Mouse (Mus musculus): ENCODE results near the gene Nek7. TPM values are rescaled to one million over a fixed set of nuclear protein-coding genes. Genes with fewer than 3 reads are reported as not detected.
A peak's percentile ranks its signal among the peaks of the same experiment; 100 is the strongest.

The Nek7 gene
- 0.60 and 0.92 TPM in 2 replicates for polyA plus RNA-seq (2012)

- peak within 1 kb of the TSS; percentile 97 for H3K4me3 ChIP-seq (replicated peaks)
- TF ChIP-seq TAL1 (IDR thresholded peaks at IDR 0.05; ENCODE audit: low read length) (no peak), GATA1 (IDR thresholded peaks at IDR 0.05; ENCODE audit: low read length) (no peak)
- no peaks in the 10 kb centered on the region for H3K9me3 ChIP-seq (ENCODE audit: control insufficient read depth, low read length)
- no peaks in the 10 kb centered on the region for H3K27me3 ChIP-seq (ENCODE audit: control insufficient read depth)
- peaks cover under 1% of the 10 kb centered on the region; the same call in 1 of the 2 replicates for H3K36me3 ChIP-seq (ENCODE audit: control insufficient read depth)
- H3K4me1 ChIP-seq (ENCODE audit: control insufficient read depth): peaks cover 26% of the 10 kb centered on the region
Observed at GRCm38 (mm10) chr1:138619996-138620461, at the start of gene Nek7. Gene Nek7 (minus strand): TSS chr1:138620141.

DNA sequence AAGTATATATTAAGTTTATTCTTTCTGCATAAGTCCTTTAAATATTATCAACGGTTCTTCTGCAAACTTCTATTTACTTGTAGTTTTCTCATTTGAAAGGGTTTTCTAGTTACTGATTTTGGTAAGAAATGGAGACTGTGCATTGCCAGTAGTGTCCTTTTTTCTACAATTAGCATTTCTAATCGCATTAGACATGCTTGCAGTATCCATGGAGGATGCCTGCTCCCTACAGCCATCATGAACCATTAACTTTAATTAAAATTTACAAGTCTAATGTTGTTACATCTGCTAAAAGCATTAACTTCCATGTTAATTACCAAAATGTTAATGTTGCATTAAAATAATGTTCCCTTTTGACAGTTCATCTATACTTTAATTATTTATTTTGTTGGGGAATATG, 42.4 kb upstream of the Nek7 start:
- no peaks in the 10 kb centered on the region for H3K36me3 ChIP-seq (ENCODE audit: control insufficient read depth)
- H3K4me1 ChIP-seq (ENCODE audit: control insufficient read depth): no peaks in the 10 kb centered on the region
- H3K27me3 ChIP-seq (ENCODE audit: control insufficient read depth): no peaks in the 10 kb centered on the region
- TF ChIP-seq GATA1 (IDR thresholded peaks at IDR 0.05; ENCODE audit: low read length) (no peak), TAL1 (IDR thresholded peaks at IDR 0.05; ENCODE audit: low read length) (no peak)
- no peak overlapping the region for H3K4me3 ChIP-seq (replicated peaks)
- no peaks in the 10 kb centered on the region for H3K9me3 ChIP-seq (ENCODE audit: control insufficient read depth, low read length)

GRCm38 (mm10) chr1:138654212-138654611, 34.3 kb upstream of the Nek7 start:
- Histone ChIP-seq H3K4me1 (ENCODE audit: control insufficient read depth) (no peaks in the 10 kb centered on the region), H3K9me3 (ENCODE audit: control insufficient read depth, low read length) (peaks cover 3% of the 10 kb centered on the region; the same call in 1 of the 2 replicates), H3K36me3 (ENCODE audit: control insufficient read depth) (no peaks in the 10 kb centered on the region), H3K27me3 (ENCODE audit: control insufficient read depth) (no peaks in the 10 kb centered on the region), H3K4me3 (replicated peaks) (no peak overlapping the region)
- TF ChIP-seq GATA1 (IDR thresholded peaks at IDR 0.05; ENCODE audit: low read length) (no peak), TAL1 (IDR thresholded peaks at IDR 0.05; ENCODE audit: low read length) (no peak)

GRCm38 (mm10) chr1:138644991-138645390, 25.1 kb upstream of the Nek7 start:
- Histone ChIP-seq H3K4me3 (replicated peaks) (no peak overlapping the region), H3K4me1 (ENCODE audit: control insufficient read depth) (no peaks in the 10 kb centered on the region)

GRCm38 (mm10) chr1:138643306-138643830, 23.4 kb upstream of the Nek7 start:
- H3K4me1 ChIP-seq (ENCODE audit: control insufficient read depth): no peaks in the 10 kb centered on the region
- TF ChIP-seq TAL1 (IDR thresholded peaks at IDR 0.05; ENCODE audit: low read length) (no peak), GATA1 (IDR thresholded peaks at IDR 0.05; ENCODE audit: low read length) (no peak)
- no peaks in the 10 kb centered on the region for H3K36me3 ChIP-seq (ENCODE audit: control insufficient read depth)
- H3K27me3 ChIP-seq (ENCODE audit: control insufficient read depth): no peaks in the 10 kb centered on the region
- no peaks in the 10 kb centered on the region for H3K9me3 ChIP-seq (ENCODE audit: control insufficient read depth, low read length)
- no peak overlapping the region for H3K4me3 ChIP-seq (replicated peaks)

More at GRCm38 (mm10) chr1:138644991-138645390, 25.1 kb upstream of the Nek7 start:
- TF ChIP-seq GATA1 (IDR thresholded peaks at IDR 0.05; ENCODE audit: low read length): no peak
- TF ChIP-seq TAL1 (IDR thresholded peaks at IDR 0.05; ENCODE audit: low read length): no peak
- H3K27me3 ChIP-seq (ENCODE audit: control insufficient read depth): no peaks in the 10 kb centered on the region
- H3K36me3 ChIP-seq (ENCODE audit: control insufficient read depth): no peaks in the 10 kb centered on the region
- H3K9me3 ChIP-seq (ENCODE audit: control insufficient read depth, low read length): no peaks in the 10 kb centered on the region

DNA sequence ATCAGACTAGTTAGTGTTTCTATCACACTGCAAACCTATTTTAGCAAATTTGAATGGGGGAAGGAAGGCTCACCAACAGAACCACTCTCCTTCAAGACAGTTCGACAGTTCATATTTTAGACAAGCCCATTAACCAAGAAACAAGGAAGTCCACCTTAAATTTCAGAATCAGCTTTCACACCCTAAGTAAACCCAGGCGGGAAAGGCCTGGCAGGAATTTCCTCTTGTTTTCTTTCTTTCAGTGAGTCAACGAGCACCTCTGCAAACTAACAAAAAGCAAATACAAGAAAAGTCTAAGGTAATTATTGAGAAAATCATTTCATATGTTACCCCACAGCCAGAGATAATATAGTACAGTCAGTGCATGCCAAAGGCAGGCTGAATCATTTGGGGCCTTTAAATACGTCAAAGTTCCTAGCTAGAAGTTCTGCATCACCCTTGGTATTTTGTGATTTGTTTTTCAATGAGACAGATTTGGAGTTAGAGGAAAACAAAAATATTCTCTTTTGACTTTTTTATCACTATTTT, 21.1 kb upstream of the Nek7 start:
- Histone ChIP-seq H3K27me3 (ENCODE audit: control insufficient read depth) (no peaks in the 10 kb centered on the region), H3K4me1 (ENCODE audit: control insufficient read depth) (no peaks in the 10 kb centered on the region), H3K4me3 (replicated peaks) (no peak overlapping the region), H3K9me3 (ENCODE audit: control insufficient read depth, low read length) (no peaks in the 10 kb centered on the region), H3K36me3 (ENCODE audit: control insufficient read depth) (no peaks in the 10 kb centered on the region)
- TF ChIP-seq TAL1 (IDR thresholded peaks at IDR 0.05; ENCODE audit: low read length): no peak
- no peak for TF ChIP-seq GATA1 (IDR thresholded peaks at IDR 0.05; ENCODE audit: low read length)

- Histone ChIP-seq H3K4me1 (ENCODE audit: control insufficient read depth) (no peaks in the 10 kb centered on the region), H3K36me3 (ENCODE audit: control insufficient read depth) (no peaks in the 10 kb centered on the region), H3K27me3 (ENCODE audit: control insufficient read depth) (no peaks in the 10 kb centered on the region), H3K9me3 (ENCODE audit: control insufficient read depth, low read length) (no peaks in the 10 kb centered on the region), H3K4me3 (replicated peaks) (no peak overlapping the region)
- TF ChIP-seq GATA1 (IDR thresholded peaks at IDR 0.05; ENCODE audit: low read length): no peak
- TF ChIP-seq TAL1 (IDR thresholded peaks at IDR 0.05; ENCODE audit: low read length): no peak
Observed at GRCm38 (mm10) chr1:138637850-138638249, 17.9 kb upstream of the Nek7 start.

DNA sequence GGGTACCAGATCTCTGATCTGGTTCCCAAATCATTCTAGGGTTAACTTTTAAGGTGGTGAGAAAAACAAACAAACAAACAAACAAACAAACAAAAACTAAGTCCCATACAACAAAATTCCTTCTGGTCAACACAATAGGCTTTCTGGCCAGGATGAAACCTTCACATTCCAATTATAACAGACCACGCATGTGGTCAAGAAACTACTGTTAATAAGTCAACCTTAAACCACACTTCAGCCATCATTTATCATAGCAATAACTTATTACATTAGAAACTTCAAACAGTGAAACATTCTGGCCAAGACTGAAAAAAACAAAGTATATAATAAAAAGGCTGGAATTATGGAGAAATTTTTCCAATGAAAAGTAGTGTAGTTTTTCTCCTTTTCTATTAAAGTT, 14.6 kb upstream of the Nek7 start:
- Histone ChIP-seq H3K9me3 (ENCODE audit: control insufficient read depth, low read length) (no peaks in the 10 kb centered on the region), H3K27me3 (ENCODE audit: control insufficient read depth) (no peaks in the 10 kb centered on the region), H3K36me3 (ENCODE audit: control insufficient read depth) (no peaks in the 10 kb centered on the region), H3K4me3 (replicated peaks) (no peak overlapping the region), H3K4me1 (ENCODE audit: control insufficient read depth) (no peaks in the 10 kb centered on the region)
- TF ChIP-seq TAL1 (IDR thresholded peaks at IDR 0.05; ENCODE audit: low read length) (no peak), GATA1 (IDR thresholded peaks at IDR 0.05; ENCODE audit: low read length) (no peak)

- no peaks in the 10 kb centered on the region for H3K36me3 ChIP-seq (ENCODE audit: control insufficient read depth)
- no peaks in the 10 kb centered on the region for H3K4me1 ChIP-seq (ENCODE audit: control insufficient read depth)
- H3K4me3 ChIP-seq (replicated peaks): no peak overlapping the region
- H3K27me3 ChIP-seq (ENCODE audit: control insufficient read depth): no peaks in the 10 kb centered on the region
- no peaks in the 10 kb centered on the region for H3K9me3 ChIP-seq (ENCODE audit: control insufficient read depth, low read length)
- TF ChIP-seq TAL1 (IDR thresholded peaks at IDR 0.05; ENCODE audit: low read length) (no peak), GATA1 (IDR thresholded peaks at IDR 0.05; ENCODE audit: low read length) (no peak)
Observed at GRCm38 (mm10) chr1:138628919-138629318, 9.0 kb upstream of the Nek7 start.
